Mouse (Mus musculus) splenic B cell, adult 2 months (primary cell): Measurements from ENCODE around the gene Ghrh.
"Not testable (repeated sequence)": the region's sequence is repeated elsewhere in the genome, so short reads cannot be mapped to it uniquely, and the experiment has no call there.

ENCODE experiments used
- DNase-seq: peaks from one replicate; pipeline ENCODE4 v3.0.0-alpha.2; 2011; ENCODE audit warnings: low read depth, low spot score
- H3K27me3 ChIP-seq: 2 replicates; pipeline ENCODE4 v1.6.1; 2012; ENCODE audit warnings: mild to moderate bottlenecking, low read length, moderate library complexity, mixed read lengths; ENCODE audit not compliant: control insufficient read depth, poor library complexity, insufficient read depth, severe bottlenecking
- H3K36me3 ChIP-seq: 2 replicates; pipeline ENCODE4 v1.6.1; 2012; ENCODE audit warnings: mild to moderate bottlenecking, low read length, moderate library complexity, mixed read lengths; ENCODE audit not compliant: control insufficient read depth, poor library complexity, insufficient read depth, severe bottlenecking

Ghrh gene

GRCm38 (mm10) chr2:157347361-157348159 lies at the start of gene Ghrh:
Gene Ghrh (minus strand): TSS chr2:157347506.
- no peaks in the 10 kb centered on the region for H3K36me3 ChIP-seq
- DNase-seq, result no peak
- H3K27me3 ChIP-seq, result no peaks in the 10 kb centered on the region

- Histone ChIP-seq H3K27me3 (no peaks in the 10 kb centered on the region), H3K36me3 (peaks cover 3% of the 10 kb centered on the region)
- peak; percentile 57 for DNase-seq
Observed at GRCm38 (mm10) chr2:157395960-157396359, 48.7 kb upstream of the Ghrh start.

- DNase-seq, result no peak
- H3K36me3 ChIP-seq, result peaks cover 3% of the 10 kb centered on the region
- H3K27me3 ChIP-seq, result no peaks in the 10 kb centered on the region
Observed at GRCm38 (mm10) chr2:157395371-157395770, 48.1 kb upstream of the Ghrh start.

GRCm38 (mm10) chr2:157394868-157395267 lies 47.6 kb upstream of the Ghrh start:
- DNase-seq, result no peak
- Histone ChIP-seq H3K36me3 (peaks cover 3% of the 10 kb centered on the region), H3K27me3 (no peaks in the 10 kb centered on the region)

GRCm38 (mm10) chr2:157393549-157393948 lies 46.2 kb upstream of the Ghrh start:
- no peak for DNase-seq
- no peaks in the 10 kb centered on the region for H3K27me3 ChIP-seq
- H3K36me3 ChIP-seq, result peaks cover 3% of the 10 kb centered on the region

- DNase-seq, result no peak
- no peaks in the 10 kb centered on the region for H3K27me3 ChIP-seq
Observed at GRCm38 (mm10) chr2:157392331-157392730, 45.0 kb upstream of the Ghrh start.

GRCm38 (mm10) chr2:157389591-157389921 lies 42.2 kb upstream of the Ghrh start:
- Histone ChIP-seq H3K36me3 (no peaks in the 10 kb centered on the region; the same call in 1 of the 2 replicates), H3K27me3 (no peaks in the 10 kb centered on the region)
- DNase-seq, result no peak

More at GRCm38 (mm10) chr2:157392331-157392730, 45.0 kb upstream of the Ghrh start:
- H3K36me3 ChIP-seq, result peaks cover 3% of the 10 kb centered on the region

GRCm38 (mm10) chr2:157388901-157389590 lies 41.7 kb upstream of the Ghrh start:
- H3K36me3 ChIP-seq, H3K27me3 ChIP-seq, DNase-seq: not testable (repeated sequence)

- no peak for DNase-seq
- no peaks in the 10 kb centered on the region for H3K27me3 ChIP-seq
- peaks cover 3% of the 10 kb centered on the region; the same call in 1 of the 2 replicates for H3K36me3 ChIP-seq
Observed at GRCm38 (mm10) chr2:157384836-157385235, 37.5 kb upstream of the Ghrh start.

- no peak for DNase-seq
- Histone ChIP-seq H3K36me3 (peaks cover 2% of the 10 kb centered on the region; the same call in 1 of the 2 replicates), H3K27me3 (no peaks in the 10 kb centered on the region)
Observed at GRCm38 (mm10) chr2:157376995-157377394, 29.7 kb upstream of the Ghrh start.

- no peaks in the 10 kb centered on the region for H3K27me3 ChIP-seq
- DNase-seq, result no peak
- H3K36me3 ChIP-seq, result no peaks in the 10 kb centered on the region
Observed at GRCm38 (mm10) chr2:157375794-157376757, 28.8 kb upstream of the Ghrh start.

- DNase-seq, result no peak
- Histone ChIP-seq H3K36me3 (no peaks in the 10 kb centered on the region), H3K27me3 (no peaks in the 10 kb centered on the region)
Observed at GRCm38 (mm10) chr2:157375051-157375450, 27.7 kb upstream of the Ghrh start.

- DNase-seq, result no peak
- no peaks in the 10 kb centered on the region for H3K36me3 ChIP-seq
- H3K27me3 ChIP-seq, result no peaks in the 10 kb centered on the region
Observed at GRCm38 (mm10) chr2:157373681-157374080, 26.4 kb upstream of the Ghrh start.

- Histone ChIP-seq H3K27me3 (no peaks in the 10 kb centered on the region), H3K36me3 (no peaks in the 10 kb centered on the region)
- no peak for DNase-seq
Observed at GRCm38 (mm10) chr2:157371696-157372095, 24.4 kb upstream of the Ghrh start.
